ENCODE assay signal across 8 mouse cellular contexts in genomic region chr9:22051161-22051957, GRCm38 (mm10). TPM values are rescaled to one million over a fixed set of nuclear protein-coding genes. Genes with fewer than 3 reads are reported as not detected.
A peak's percentile ranks its signal among the peaks of the same experiment; 100 is the strongest.
DNase-seq lines count a peak whose midpoint lies in the region; ATAC-seq and TF ChIP-seq lines count a peak whose summit lies in the region.

No protein-coding gene starts in this region.

- peak; percentile 49 to 58 for DNase-seq in left cerebral cortex, adult 2 months (ENCODE audit: extremely low spot score in 1 of 2, low spot score in 2 of 2)
- DNase-seq in left cerebral cortex, adult 11 months (ENCODE audit: low spot score), result no peak
- DNase-seq in cerebellum, adult 9-11 months, result peak; percentile 84
- DNase-seq in ovary, postnatal 10 days (ENCODE audit: low spot score), result no peak
- no peak for DNase-seq in kidney, adult 18-20 months

- H3K4me2 ChIP-seq in forebrain, embryonic 12.5 days, result peak overlapping the region; percentile 63
- H3K4me2 ChIP-seq in liver, embryonic 15.5 days, result peak overlapping the region; percentile 56
- peak overlapping the region; percentile 78 for H3K4me2 ChIP-seq in stomach, embryonic 15.5 days

- H3K4me3 ChIP-seq in left cerebral cortex, adult 2 months, result peak overlapping the region; percentile 97
- H3K4me3 ChIP-seq in forebrain, embryonic 12.5 days (replicated peaks), result peak overlapping the region; percentile 88
- H3K4me3 ChIP-seq in liver, embryonic 15.5 days (replicated peaks), result peak overlapping the region; percentile 33
- peak overlapping the region; percentile 37 for H3K4me3 ChIP-seq in stomach, embryonic 15.5 days (replicated peaks)

- H3K27me3 ChIP-seq in forebrain, embryonic 12.5 days, result peaks cover 32% of the 10 kb centered on the region
- peaks cover 91% of the 10 kb centered on the region for H3K27me3 ChIP-seq in liver, embryonic 15.5 days
- peaks cover 50% of the 10 kb centered on the region for H3K27me3 ChIP-seq in stomach, embryonic 15.5 days (replicated peaks)

- peak overlapping the region; percentile 94 for H3K9ac ChIP-seq in forebrain, embryonic 12.5 days
- H3K9ac ChIP-seq in liver, embryonic 15.5 days, result no peak overlapping the region
- no peak overlapping the region for H3K9ac ChIP-seq in stomach, embryonic 15.5 days

- no peak for TF ChIP-seq CTCF in left cerebral cortex, adult 2 months (IDR thresholded peaks at IDR 0.05)

- intact Hi-C loops in left cerebral cortex, adult 2 months (cut with DNase I), result loop anchor here (2.0 kb wide), 1 partner anchor 47 kb away; no protein-coding TSS in a partner anchor

- ATAC-seq in forebrain, embryonic 12.5 days (ENCODE audit: low FRiP score), result peak; percentile 34
- ATAC-seq in liver, embryonic 15.5 days (ENCODE audit: insufficient read depth), result no peak
- ATAC-seq in stomach, embryonic 15.5 days (ENCODE audit: insufficient read depth, low FRiP score, low read depth), result no peak

- H3K27ac ChIP-seq in left cerebral cortex, adult 2 months, result peak overlapping the region; percentile 94
- H3K27ac ChIP-seq in forebrain, embryonic 12.5 days, result peak overlapping the region; percentile 92
- H3K27ac ChIP-seq in liver, embryonic 15.5 days (replicated peaks), result no peak overlapping the region
- no peak overlapping the region for H3K27ac ChIP-seq in stomach, embryonic 15.5 days

- H3K36me3 ChIP-seq in forebrain, embryonic 12.5 days (replicated peaks), result 0 out of 2 replicates have a peak, but pooled peaks cover 6% of the 10 kb centered on the region
- no peaks in the 10 kb centered on the region for H3K36me3 ChIP-seq in liver, embryonic 15.5 days (replicated peaks)
- H3K36me3 ChIP-seq in stomach, embryonic 15.5 days, result no peaks in the 10 kb centered on the region

- peaks cover 51% of the 10 kb centered on the region for H3K4me1 ChIP-seq in forebrain, embryonic 12.5 days
- H3K4me1 ChIP-seq in liver, embryonic 15.5 days (replicated peaks), result peaks cover 45% of the 10 kb centered on the region
- H3K4me1 ChIP-seq in stomach, embryonic 15.5 days, result peaks cover 23% of the 10 kb centered on the region

- H3K9me3 ChIP-seq in forebrain, embryonic 12.5 days, result no peaks in the 10 kb centered on the region
- H3K9me3 ChIP-seq in liver, embryonic 15.5 days (replicated peaks), result 0 out of 2 replicates have a peak, but pooled peaks cover 3% of the 10 kb centered on the region
- no peaks in the 10 kb centered on the region for H3K9me3 ChIP-seq in stomach, embryonic 15.5 days

- WGBS in forebrain, embryonic 12.5 days, result under 1% methylated on average over 42 of the region's 67 CpGs
- WGBS in liver, embryonic 15.5 days (ENCODE audit: insufficient replicate concordance), result 2% methylated on average over 66 of the region's 67 CpGs
- 2% methylated on average over 49 of the region's 67 CpGs for WGBS in stomach, embryonic 15.5 days

RNA-seq across cellular contexts. Expression of gene Elavl3, which starts 0.5 kb away (rescaled TPM):
- 100 to 1,000 TPM; 148 to 153 TPM for total RNA-seq in left cerebral cortex, adult 2 months (2021)
- polyA plus RNA-seq in forebrain, embryonic 12.5 days (2016; fragmentation: Nextera tagmentation; extraction: Ambion mirVana), result 57.2 and 73.7 TPM in 2 replicates
- polyA plus RNA-seq in liver, embryonic 15.5 days (2015; fragmentation: Nextera tagmentation; extraction: Ambion mirVana), result 0.02 and 0.05 TPM in 2 replicates
- 2.8 TPM in 2 replicates for polyA plus RNA-seq in stomach, embryonic 15.5 days (2015; fragmentation: Nextera tagmentation; extraction: Ambion mirVana)

RNA-seq across cellular contexts. Expression of gene Gm49318, which starts 19.7 kb away (rescaled TPM):
- total RNA-seq in left cerebral cortex, adult 2 months (2021), result 1 to 10 TPM; 2.1 to 2.3 TPM
- polyA plus RNA-seq in forebrain, embryonic 12.5 days (2016; fragmentation: Nextera tagmentation; extraction: Ambion mirVana), result not detected in 2 replicates
- not detected in 2 replicates for polyA plus RNA-seq in liver, embryonic 15.5 days (2015; fragmentation: Nextera tagmentation; extraction: Ambion mirVana)
- not detected in 2 replicates for polyA plus RNA-seq in stomach, embryonic 15.5 days (2015; fragmentation: Nextera tagmentation; extraction: Ambion mirVana)

RNA-seq across cellular contexts. Expression of gene Zfp653, which starts 19.8 kb away (rescaled TPM):
- total RNA-seq in left cerebral cortex, adult 2 months (2021), result 10 to 100 TPM; 20.0 to 24.8 TPM
- polyA plus RNA-seq in forebrain, embryonic 12.5 days (2016; fragmentation: Nextera tagmentation; extraction: Ambion mirVana), result 15.8 and 16.4 TPM in 2 replicates
- 4.9 and 6.6 TPM in 2 replicates for polyA plus RNA-seq in liver, embryonic 15.5 days (2015; fragmentation: Nextera tagmentation; extraction: Ambion mirVana)
- 12.6 and 14.1 TPM in 2 replicates for polyA plus RNA-seq in stomach, embryonic 15.5 days (2015; fragmentation: Nextera tagmentation; extraction: Ambion mirVana)

RNA-seq across cellular contexts. Expression of gene Ecsit, which starts 33.9 kb away (rescaled TPM):
- 10 to 100 TPM; 43.0 to 46.8 TPM for total RNA-seq in left cerebral cortex, adult 2 months (2021)
- polyA plus RNA-seq in forebrain, embryonic 12.5 days (2016; fragmentation: Nextera tagmentation; extraction: Ambion mirVana), result 35.0 and 39.0 TPM in 2 replicates
- polyA plus RNA-seq in liver, embryonic 15.5 days (2015; fragmentation: Nextera tagmentation; extraction: Ambion mirVana), result 21.9 and 26.2 TPM in 2 replicates
- 40.4 and 42.8 TPM in 2 replicates for polyA plus RNA-seq in stomach, embryonic 15.5 days (2015; fragmentation: Nextera tagmentation; extraction: Ambion mirVana)

RNA-seq across cellular contexts. Expression of gene Cnn1, which starts 47.7 kb away (rescaled TPM):
- total RNA-seq in left cerebral cortex, adult 2 months (2021), result 1 to 10 TPM in 1 of 2 experiments, under 1 TPM in 1; 0.41 to 1.3 TPM
- 2.3 and 3.9 TPM in 2 replicates for polyA plus RNA-seq in forebrain, embryonic 12.5 days (2016; fragmentation: Nextera tagmentation; extraction: Ambion mirVana)
- 0.96 and 1.4 TPM in 2 replicates for polyA plus RNA-seq in liver, embryonic 15.5 days (2015; fragmentation: Nextera tagmentation; extraction: Ambion mirVana)
- 403 and 444 TPM in 2 replicates for polyA plus RNA-seq in stomach, embryonic 15.5 days (2015; fragmentation: Nextera tagmentation; extraction: Ambion mirVana)

Comparison
In these comparisons a context has a peak if more than half of its experiments do, and no peak if none do; other contexts are left out.
1. DNase-seq: peak in left cerebral cortex, adult 2 months (2 of 2) and cerebellum, adult 9-11 months (single experiment); none in left cerebral cortex, adult 11 months (single experiment), ovary, postnatal 10 days (single experiment) and kidney, adult 18-20 months (single experiment).
2. H3K27ac ChIP-seq: peak in left cerebral cortex, adult 2 months (single experiment) and forebrain, embryonic 12.5 days (single experiment); none in liver, embryonic 15.5 days (single experiment) and stomach, embryonic 15.5 days (single experiment).
3. H3K4me3 ChIP-seq: peak in every context shown above with its lines; median percentile 97 in left cerebral cortex, adult 2 months; 88 in forebrain, embryonic 12.5 days; 37 in stomach, embryonic 15.5 days; 33 in liver, embryonic 15.5 days.
4. RNA of gene Elavl3, which starts 0.5 kb away (polyA plus RNA-seq): 57.2 to 73.7 TPM in forebrain, embryonic 12.5 days; 2.8 TPM in stomach, embryonic 15.5 days and 0.02 to 0.05 TPM in liver, embryonic 15.5 days; every median in the first group is over 10 times any median in the second.
5. Peak in every context shown above with its lines, with median percentiles within 50 percentile points of each other: H3K4me2 ChIP-seq.